Mouse (Mus musculus) testis, adult 10 weeks (tissue): ENCODE measurements around the gene Vmn2r36. TPM values are rescaled to one million over a fixed set of nuclear protein-coding genes. Genes with fewer than 3 reads are reported as not detected.

Source experiments
- polyA plus RNA-seq: library from polyadenylated mRNA; stranded (reverse); fragments of 350-450 nt; fragmentation: Illumina TruSeq; extraction: RNeasy Lipid Tissue Mini Kit (QIAGEN cat#74804); gene quantifications from one replicate; pipeline ENCODE4 v1.2.3, GENCODE M21; 2014; ENCODE audit warnings: low read depth, low replicate concordance

The Vmn2r36 gene
- not detected for polyA plus RNA-seq

DNA sequence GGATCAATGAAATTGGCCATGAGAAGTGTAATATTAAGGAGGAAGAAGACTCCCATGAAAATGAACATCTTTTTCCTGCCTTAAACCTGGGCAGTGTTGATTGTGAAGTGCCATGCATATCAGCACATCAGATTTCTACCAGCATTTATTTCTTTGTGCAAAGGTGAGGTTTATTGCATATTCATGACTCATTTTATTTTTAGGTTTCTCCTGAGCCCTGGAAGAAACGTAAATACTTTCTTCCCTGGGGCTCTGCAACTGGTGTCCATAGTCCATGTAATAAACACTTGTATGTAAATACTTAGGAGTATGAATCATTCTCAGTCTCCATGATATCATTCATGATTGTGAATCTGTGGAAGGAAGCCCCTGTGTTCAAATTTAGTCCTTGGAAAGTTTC, at the start of gene Vmn2r36:
Vmn2r36 (minus strand) TSS at position 101 of the 400 bp plus-strand sequence.

Other genes starting within 250 kb of the Vmn2r36 start
- not detected for gene Vmn2r34, start 213.0 kb downstream of the Vmn2r36 start, polyA plus RNA-seq
- not detected for gene Vmn2r35, start 82.6 kb downstream of the Vmn2r36 start, polyA plus RNA-seq